Mouse (Mus musculus): ENCODE data around the gene Ppp1r15b. TPM values are rescaled to one million over a fixed set of nuclear protein-coding genes. Genes with fewer than 3 reads are reported as not detected.

Gene Ppp1r15b
- polyA plus RNA-seq (2015; fragmentation: Nextera tagmentation; extraction: Ambion mirVana): 22.3 and 25.1 TPM in 2 replicates

GRCm38 (mm10) chr1:133130638-133131560, at the start of gene Ppp1r15b:
Gene Ppp1r15b, plus strand, starts transcription at chr1:133131143.
- no peaks in the 10 kb centered on the region for H3K9me3 ChIP-seq (replicated peaks; ENCODE audit: control insufficient read depth, low read length)
- ATAC-seq (replicated peaks; ENCODE audit: extremely low read depth, insufficient read depth, low FRiP score): peak; percentile 98
- peak within 1 kb of the TSS; percentile 87 for H3K4me3 ChIP-seq (ENCODE audit: low read length)
- WGBS: under 1% methylated on average over 72 of the region's 72 CpGs
- H3K27me3 ChIP-seq (ENCODE audit: control insufficient read depth, insufficient read depth, low read length): no peaks in the 10 kb centered on the region
- peak within 1 kb of the TSS; percentile 100 for H3K9ac ChIP-seq (ENCODE audit: low read length)
- H3K36me3 ChIP-seq (ENCODE audit: control insufficient read depth, insufficient read depth): 0 out of 2 replicates have a peak, but pooled peaks cover 1% of the 10 kb centered on the region
- peak within 1 kb of the TSS; percentile 99 for H3K27ac ChIP-seq (ENCODE audit: low read length)
- H3K4me2 ChIP-seq (ENCODE audit: low read depth, low read length): peak within 1 kb of the TSS; percentile 97
- peaks cover 17% of the 10 kb centered on the region for H3K4me1 ChIP-seq (ENCODE audit: control insufficient read depth, insufficient read depth, low read length)

GRCm38 (mm10) chr1:133083003-133083546, 47.9 kb upstream of the Ppp1r15b start:
- Histone ChIP-seq H3K4me2 (ENCODE audit: low read depth, low read length) (no peak overlapping the region), H3K36me3 (ENCODE audit: control insufficient read depth, insufficient read depth) (peaks cover 19% of the 10 kb centered on the region), H3K27ac (ENCODE audit: low read length) (peak overlapping the region; percentile 88), H3K27me3 (ENCODE audit: control insufficient read depth, insufficient read depth, low read length) (no peaks in the 10 kb centered on the region), H3K9ac (ENCODE audit: low read length) (no peak overlapping the region), H3K4me3 (ENCODE audit: low read length) (no peak overlapping the region), H3K9me3 (replicated peaks; ENCODE audit: control insufficient read depth, low read length) (no peaks in the 10 kb centered on the region), H3K4me1 (ENCODE audit: control insufficient read depth, insufficient read depth, low read length) (peaks cover 19% of the 10 kb centered on the region)
- 87% methylated on average over 5 of the region's 5 CpGs for WGBS
- no peak for ATAC-seq (replicated peaks; ENCODE audit: extremely low read depth, insufficient read depth, low FRiP score)

- Histone ChIP-seq H3K27ac (ENCODE audit: low read length) (peak overlapping the region; percentile 88), H3K4me1 (ENCODE audit: control insufficient read depth, insufficient read depth, low read length) (peaks cover 19% of the 10 kb centered on the region), H3K9ac (ENCODE audit: low read length) (peak overlapping the region; percentile 69), H3K9me3 (replicated peaks; ENCODE audit: control insufficient read depth, low read length) (no peaks in the 10 kb centered on the region), H3K4me3 (ENCODE audit: low read length) (peak overlapping the region; percentile 23; the same call in 1 of the 2 replicates), H3K36me3 (ENCODE audit: control insufficient read depth, insufficient read depth) (peaks cover 23% of the 10 kb centered on the region), H3K27me3 (ENCODE audit: control insufficient read depth, insufficient read depth, low read length) (no peaks in the 10 kb centered on the region), H3K4me2 (ENCODE audit: low read depth, low read length) (peak overlapping the region; percentile 58)
- peak; percentile 82 for ATAC-seq (replicated peaks; ENCODE audit: extremely low read depth, insufficient read depth, low FRiP score)
- 34% methylated on average over 11 of the region's 11 CpGs for WGBS
Observed at GRCm38 (mm10) chr1:133083942-133084625, 46.9 kb upstream of the Ppp1r15b start.

- H3K9me3 ChIP-seq (replicated peaks; ENCODE audit: control insufficient read depth, low read length): no peaks in the 10 kb centered on the region
- peaks cover 26% of the 10 kb centered on the region for H3K36me3 ChIP-seq (ENCODE audit: control insufficient read depth, insufficient read depth)
- peak overlapping the region; percentile 88 for H3K27ac ChIP-seq (ENCODE audit: low read length)
- peak overlapping the region; percentile 69 for H3K9ac ChIP-seq (ENCODE audit: low read length)
- ATAC-seq (replicated peaks; ENCODE audit: extremely low read depth, insufficient read depth, low FRiP score): 0 out of 2 replicates have a peak, but pooled peaks have one; percentile 10
- H3K4me1 ChIP-seq (ENCODE audit: control insufficient read depth, insufficient read depth, low read length): peaks cover 19% of the 10 kb centered on the region
- WGBS: 73% methylated on average over 14 of the region's 14 CpGs
- H3K27me3 ChIP-seq (ENCODE audit: control insufficient read depth, insufficient read depth, low read length): no peaks in the 10 kb centered on the region
- H3K4me2 ChIP-seq (ENCODE audit: low read depth, low read length): peak overlapping the region; percentile 58; the same call in 1 of the 2 replicates
- no peak overlapping the region for H3K4me3 ChIP-seq (ENCODE audit: low read length)
Observed at GRCm38 (mm10) chr1:133084708-133085416, 46.1 kb upstream of the Ppp1r15b start.

GRCm38 (mm10) chr1:133085417-133085742, 45.6 kb upstream of the Ppp1r15b start:
- H3K36me3 ChIP-seq (ENCODE audit: control insufficient read depth, insufficient read depth): peaks cover 30% of the 10 kb centered on the region

GRCm38 (mm10) chr1:133086804-133087203, 44.1 kb upstream of the Ppp1r15b start:
- Histone ChIP-seq H3K4me3 (ENCODE audit: low read length) (no peak overlapping the region), H3K4me2 (ENCODE audit: low read depth, low read length) (no peak overlapping the region), H3K9ac (ENCODE audit: low read length) (no peak overlapping the region), H3K4me1 (ENCODE audit: control insufficient read depth, insufficient read depth, low read length) (peaks cover 19% of the 10 kb centered on the region), H3K36me3 (ENCODE audit: control insufficient read depth, insufficient read depth) (peaks cover 28% of the 10 kb centered on the region), H3K27ac (ENCODE audit: low read length) (no peak overlapping the region), H3K9me3 (replicated peaks; ENCODE audit: control insufficient read depth, low read length) (no peaks in the 10 kb centered on the region), H3K27me3 (ENCODE audit: control insufficient read depth, insufficient read depth, low read length) (no peaks in the 10 kb centered on the region)
- ATAC-seq (replicated peaks; ENCODE audit: extremely low read depth, insufficient read depth, low FRiP score): no peak
- 86% methylated on average over 10 of the region's 10 CpGs for WGBS

More at GRCm38 (mm10) chr1:133085417-133085742, 45.6 kb upstream of the Ppp1r15b start:
- no peak for ATAC-seq (replicated peaks; ENCODE audit: extremely low read depth, insufficient read depth, low FRiP score)
- no peaks in the 10 kb centered on the region for H3K27me3 ChIP-seq (ENCODE audit: control insufficient read depth, insufficient read depth, low read length)
- no peak overlapping the region for H3K4me2 ChIP-seq (ENCODE audit: low read depth, low read length)
- H3K4me3 ChIP-seq (ENCODE audit: low read length): no peak overlapping the region
- WGBS: 75% methylated on average over 8 of the region's 8 CpGs
- no peaks in the 10 kb centered on the region for H3K9me3 ChIP-seq (replicated peaks; ENCODE audit: control insufficient read depth, low read length)
- H3K27ac ChIP-seq (ENCODE audit: low read length): peak overlapping the region; percentile 88; the same call in 1 of the 2 replicates
- no peak overlapping the region for H3K9ac ChIP-seq (ENCODE audit: low read length)
- peaks cover 19% of the 10 kb centered on the region for H3K4me1 ChIP-seq (ENCODE audit: control insufficient read depth, insufficient read depth, low read length)

GRCm38 (mm10) chr1:133087206-133087905, 43.6 kb upstream of the Ppp1r15b start:
- Histone ChIP-seq H3K9ac (ENCODE audit: low read length) (no peak overlapping the region), H3K36me3 (ENCODE audit: control insufficient read depth, insufficient read depth) (peaks cover 25% of the 10 kb centered on the region), H3K27me3 (ENCODE audit: control insufficient read depth, insufficient read depth, low read length) (no peaks in the 10 kb centered on the region), H3K9me3 (replicated peaks; ENCODE audit: control insufficient read depth, low read length) (no peaks in the 10 kb centered on the region), H3K4me3 (ENCODE audit: low read length) (no peak overlapping the region), H3K4me2 (ENCODE audit: low read depth, low read length) (no peak overlapping the region), H3K27ac (ENCODE audit: low read length) (no peak overlapping the region), H3K4me1 (ENCODE audit: control insufficient read depth, insufficient read depth, low read length) (peaks cover 19% of the 10 kb centered on the region)
- no peak for ATAC-seq (replicated peaks; ENCODE audit: extremely low read depth, insufficient read depth, low FRiP score)
- WGBS: 41% methylated on average over 7 of the region's 7 CpGs

- Histone ChIP-seq H3K9me3 (replicated peaks; ENCODE audit: control insufficient read depth, low read length) (no peaks in the 10 kb centered on the region), H3K27me3 (ENCODE audit: control insufficient read depth, insufficient read depth, low read length) (no peaks in the 10 kb centered on the region), H3K4me1 (ENCODE audit: control insufficient read depth, insufficient read depth, low read length) (peaks cover 19% of the 10 kb centered on the region), H3K27ac (ENCODE audit: low read length) (no peak overlapping the region), H3K36me3 (ENCODE audit: control insufficient read depth, insufficient read depth) (peaks cover 21% of the 10 kb centered on the region), H3K4me3 (ENCODE audit: low read length) (no peak overlapping the region), H3K4me2 (ENCODE audit: low read depth, low read length) (no peak overlapping the region), H3K9ac (ENCODE audit: low read length) (no peak overlapping the region)
- 82% methylated on average over 10 of the region's 10 CpGs for WGBS
- no peak for ATAC-seq (replicated peaks; ENCODE audit: extremely low read depth, insufficient read depth, low FRiP score)
Observed at GRCm38 (mm10) chr1:133088196-133088595, 42.7 kb upstream of the Ppp1r15b start.
